Mouse (Mus musculus) hindbrain, embryonic 10.5 days (tissue): ENCODE results near the gene Pdlim5. TPM values are rescaled to one million over a fixed set of nuclear protein-coding genes. Genes with fewer than 3 reads are reported as not detected.

Experiments used
- DNase-seq: peaks from one replicate; pipeline ENCODE4 v3.0.0-alpha.2; 2017; ENCODE audit warnings: low spot score
- H3K27ac ChIP-seq: fragments of 300-500 bp; sonication (generic); 2 replicates; pipeline ENCODE4 v1.5.1; 2016; ENCODE audit warnings: mild to moderate bottlenecking, moderate library complexity
- H3K27me3 ChIP-seq: fragments of 300-500 bp; sonication (generic); 2 replicates; pipeline ENCODE4 v1.6.1; 2016; ENCODE audit warnings: mild to moderate bottlenecking; ENCODE audit not compliant: poor library complexity, insufficient read depth, severe bottlenecking
- H3K36me3 ChIP-seq: fragments of 300-500 bp; sonication (generic); 2 replicates; pipeline ENCODE4 v1.6.1; 2016; ENCODE audit warnings: mild to moderate bottlenecking, moderate library complexity
- H3K4me1 ChIP-seq: fragments of 300-500 bp; sonication (generic); replicated peaks from 2 replicates; pipeline ENCODE4 v1.6.1; 2016; ENCODE audit warnings: mild to moderate bottlenecking
- H3K4me3 ChIP-seq: fragments of 300-500 bp; sonication (generic); 2 replicates; pipeline ENCODE4 v1.5.1; 2016; ENCODE audit warnings: mild to moderate bottlenecking, moderate library complexity
- H3K9me3 ChIP-seq: fragments of 300-500 bp; sonication (generic); 2 replicates; pipeline ENCODE4 v1.6.1; 2016; ENCODE audit warnings: mild to moderate bottlenecking, moderate library complexity
- WGBS: fragments of 180-500 bp; shearing (Covaris S2); methylation state at CpG from one replicate; pipeline ENCODE4 v1.1.7; 2016; 5-methylcytosine and 5-hydroxymethylcytosine counted together
- polyA plus RNA-seq: library from polyadenylated mRNA; unstranded; fragments of >200 nt; fragmentation: Nextera tagmentation; extraction: Ambion mirVana; gene quantifications from 2 replicates; pipeline ENCODE4 v1.2.1, GENCODE M21; 2016

The Pdlim5 gene
- polyA plus RNA-seq, 1 experiment from 2014 or later = 14.6 TPM

- Histone ChIP-seq H3K27me3 (no peaks in the 10 kb centered on the region), H3K9me3 (no peaks in the 10 kb centered on the region), H3K27ac (no peak overlapping the region), H3K4me3 (no peak overlapping the region), H3K36me3 (peaks cover 9% of the 10 kb centered on the region; the same call in 1 of the 2 replicates), H3K4me1 (peaks cover 4% of the 10 kb centered on the region; the same call in 1 of the 2 replicates)
- WGBS = 87% methylated on average over 6 of the region's 6 CpGs
- DNase-seq = no peak
Measured at GRCm38 (mm10) chr3:142346261-142346660, 49.2 kb downstream of the Pdlim5 start.

GRCm38 (mm10) chr3:142345235-142346125, 50.0 kb downstream of the Pdlim5 start:
- 90% methylated on average over 8 of the region's 8 CpGs for WGBS
- H3K4me1 ChIP-seq = peaks cover 4% of the 10 kb centered on the region; the same call in 1 of the 2 replicates
- H3K9me3 ChIP-seq = no peaks in the 10 kb centered on the region
- DNase-seq = no peak
- no peak overlapping the region for H3K27ac ChIP-seq
- H3K27me3 ChIP-seq = no peaks in the 10 kb centered on the region
- peaks cover 9% of the 10 kb centered on the region; the same call in 1 of the 2 replicates for H3K36me3 ChIP-seq
- H3K4me3 ChIP-seq = no peak overlapping the region

GRCm38 (mm10) chr3:142343786-142344185, 51.7 kb downstream of the Pdlim5 start:
- Histone ChIP-seq H3K4me1 (no peaks in the 10 kb centered on the region), H3K27me3 (no peaks in the 10 kb centered on the region), H3K9me3 (no peaks in the 10 kb centered on the region), H3K36me3 (peaks cover 7% of the 10 kb centered on the region; the same call in 1 of the 2 replicates), H3K27ac (no peak overlapping the region), H3K4me3 (no peak overlapping the region)
- DNase-seq = no peak
- 93% methylated on average over 2 of the region's 2 CpGs for WGBS

- Histone ChIP-seq H3K27me3 (no peaks in the 10 kb centered on the region), H3K27ac (no peak overlapping the region), H3K4me3 (no peak overlapping the region), H3K9me3 (no peaks in the 10 kb centered on the region), H3K4me1 (no peaks in the 10 kb centered on the region), H3K36me3 (no peaks in the 10 kb centered on the region)
- no peak for DNase-seq
- 86% methylated on average over 2 of the region's 2 CpGs for WGBS
Measured at GRCm38 (mm10) chr3:142340701-142341100, 54.8 kb downstream of the Pdlim5 start.

- 70% methylated on average over 6 of the region's 6 CpGs for WGBS
- H3K27me3 ChIP-seq = no peaks in the 10 kb centered on the region
- no peaks in the 10 kb centered on the region for H3K9me3 ChIP-seq
- H3K27ac ChIP-seq = no peak overlapping the region
- H3K36me3 ChIP-seq = no peaks in the 10 kb centered on the region
- no peak overlapping the region for H3K4me3 ChIP-seq
- no peak for DNase-seq
- H3K4me1 ChIP-seq = no peaks in the 10 kb centered on the region
Measured at GRCm38 (mm10) chr3:142339440-142340251, 55.9 kb downstream of the Pdlim5 start.

- H3K4me1 ChIP-seq = no peaks in the 10 kb centered on the region
- no peak for DNase-seq
- no peak overlapping the region for H3K27ac ChIP-seq
- H3K9me3 ChIP-seq = no peaks in the 10 kb centered on the region
- H3K27me3 ChIP-seq = no peaks in the 10 kb centered on the region
- no peaks in the 10 kb centered on the region for H3K36me3 ChIP-seq
- H3K4me3 ChIP-seq = no peak overlapping the region
- WGBS = 74% methylated on average over 4 of the region's 4 CpGs
Measured at GRCm38 (mm10) chr3:142338058-142338457, 57.4 kb downstream of the Pdlim5 start.

- Histone ChIP-seq H3K9me3 (no peaks in the 10 kb centered on the region), H3K27me3 (no peaks in the 10 kb centered on the region), H3K36me3 (no peaks in the 10 kb centered on the region), H3K4me3 (no peak overlapping the region), H3K27ac (no peak overlapping the region), H3K4me1 (no peaks in the 10 kb centered on the region)
- 91% methylated on average over 3 of the region's 3 CpGs for WGBS
- no peak for DNase-seq
Measured at GRCm38 (mm10) chr3:142334496-142334895, 61.0 kb downstream of the Pdlim5 start.

- no peaks in the 10 kb centered on the region for H3K27me3 ChIP-seq
- no peak for DNase-seq
- no peaks in the 10 kb centered on the region for H3K36me3 ChIP-seq
- no peaks in the 10 kb centered on the region for H3K4me1 ChIP-seq
- 95% methylated on average over 1 of the region's 1 CpGs for WGBS
- no peak overlapping the region for H3K27ac ChIP-seq
- no peaks in the 10 kb centered on the region for H3K9me3 ChIP-seq
- H3K4me3 ChIP-seq = no peak overlapping the region
Measured at GRCm38 (mm10) chr3:142333458-142333857, 62.0 kb downstream of the Pdlim5 start.

GRCm38 (mm10) chr3:142332716-142333115, 62.8 kb downstream of the Pdlim5 start:
- DNase-seq = no peak
- Histone ChIP-seq H3K4me1 (no peaks in the 10 kb centered on the region), H3K36me3 (no peaks in the 10 kb centered on the region), H3K27ac (no peak overlapping the region), H3K9me3 (no peaks in the 10 kb centered on the region), H3K27me3 (no peaks in the 10 kb centered on the region), H3K4me3 (no peak overlapping the region)
- 82% methylated on average over 4 of the region's 4 CpGs for WGBS

- no peaks in the 10 kb centered on the region for H3K9me3 ChIP-seq
- H3K4me1 ChIP-seq = no peaks in the 10 kb centered on the region
- no peak for DNase-seq
- no peak overlapping the region for H3K27ac ChIP-seq
- no peaks in the 10 kb centered on the region for H3K36me3 ChIP-seq
- WGBS = 90% methylated on average over 4 of the region's 4 CpGs
- no peaks in the 10 kb centered on the region for H3K27me3 ChIP-seq
- no peak overlapping the region for H3K4me3 ChIP-seq
Measured at GRCm38 (mm10) chr3:142331872-142332554, 63.5 kb downstream of the Pdlim5 start.

GRCm38 (mm10) chr3:142330425-142330824, 65.1 kb downstream of the Pdlim5 start:
- Histone ChIP-seq H3K27me3 (no peaks in the 10 kb centered on the region), H3K36me3 (no peaks in the 10 kb centered on the region), H3K4me3 (no peak overlapping the region), H3K27ac (no peak overlapping the region), H3K4me1 (no peaks in the 10 kb centered on the region), H3K9me3 (no peaks in the 10 kb centered on the region)
- DNase-seq = no peak
- WGBS = 86% methylated on average over 3 of the region's 3 CpGs

GRCm38 (mm10) chr3:142323592-142323991, 71.9 kb downstream of the Pdlim5 start:
- no peak overlapping the region for H3K27ac ChIP-seq
- DNase-seq = no peak
- 83% methylated on average over 6 of the region's 6 CpGs for WGBS
- no peaks in the 10 kb centered on the region for H3K9me3 ChIP-seq
- no peaks in the 10 kb centered on the region for H3K27me3 ChIP-seq
- no peaks in the 10 kb centered on the region for H3K4me1 ChIP-seq
- no peaks in the 10 kb centered on the region for H3K36me3 ChIP-seq
- no peak overlapping the region for H3K4me3 ChIP-seq
